Mouse (Mus musculus): ENCODE results near the gene Sapcd2.

The Sapcd2 gene

GRCm38 (mm10) chr2:25371764-25372643 is at the start of gene Sapcd2:
Sapcd2 (plus strand) TSS chr2:25372321.
- peak; percentile 96 for DNase-seq

- DNase-seq: no peak
Observed at GRCm38 (mm10) chr2:25326036-25326435, 46.1 kb upstream of the Sapcd2 start.

GRCm38 (mm10) chr2:25328440-25328839 is 43.7 kb upstream of the Sapcd2 start:
- DNase-seq: peak; percentile 75

GRCm38 (mm10) chr2:25331470-25331869 is 40.7 kb upstream of the Sapcd2 start:
- no peak for DNase-seq

- peak; percentile 99 for DNase-seq
Observed at GRCm38 (mm10) chr2:25332286-25333160, 39.6 kb upstream of the Sapcd2 start, which contains the start of gene Man1b1. Man1b1 (plus strand) TSS chr2:25332338.

GRCm38 (mm10) chr2:25333569-25333968 is 38.6 kb upstream of the Sapcd2 start:
- no peak for DNase-seq

GRCm38 (mm10) chr2:25338303-25338702 is 33.8 kb upstream of the Sapcd2 start:
- no peak for DNase-seq

- DNase-seq: no peak
Observed at GRCm38 (mm10) chr2:25348162-25348561, 24.0 kb upstream of the Sapcd2 start.

- no peak for DNase-seq
Observed at GRCm38 (mm10) chr2:25349499-25349898, 22.6 kb upstream of the Sapcd2 start.

GRCm38 (mm10) chr2:25350701-25351100 is 21.4 kb upstream of the Sapcd2 start:
- DNase-seq: no peak

- no peak for DNase-seq
Observed at GRCm38 (mm10) chr2:25354211-25354610, 17.9 kb upstream of the Sapcd2 start.

- no peak for DNase-seq
Observed at GRCm38 (mm10) chr2:25355419-25356066, 16.6 kb upstream of the Sapcd2 start.

- peak; percentile 91 for DNase-seq
Observed at GRCm38 (mm10) chr2:25356208-25357079, 15.7 kb upstream of the Sapcd2 start, which contains the start of gene Dpp7. Dpp7 (minus strand) TSS chr2:25356359.

GRCm38 (mm10) chr2:25359848-25360247 is 12.3 kb upstream of the Sapcd2 start:
- DNase-seq: no peak

- DNase-seq: no peak
Observed at GRCm38 (mm10) chr2:25363478-25364178, 8.5 kb upstream of the Sapcd2 start.

GRCm38 (mm10) chr2:25364313-25364712 is 7.8 kb upstream of the Sapcd2 start:
- no peak for DNase-seq

- no peak for DNase-seq
Observed at GRCm38 (mm10) chr2:25364761-25365090, 7.4 kb upstream of the Sapcd2 start.

- peak; percentile 79 for DNase-seq
Observed at GRCm38 (mm10) chr2:25365091-25365761, 6.9 kb upstream of the Sapcd2 start, which contains the start of gene Uap1l1. Uap1l1 (minus strand) TSS chr2:25365682.

GRCm38 (mm10) chr2:25369996-25370395 is 2.1 kb upstream of the Sapcd2 start:
- DNase-seq: no peak

- no peak for DNase-seq
Observed at GRCm38 (mm10) chr2:25372644-25373391, 697 bp downstream of the Sapcd2 start.

Data from retina, postnatal 1 day (tissue).